In genomic region chr9:64731029-64731560, GRCm38 (mm10) we compare ENCODE assay signal across 22 mouse cellular contexts. TPM values are rescaled to one million over a fixed set of nuclear protein-coding genes. Genes with fewer than 3 reads are reported as not detected.
DNase-seq lines count a peak whose midpoint lies in the region; ATAC-seq and TF ChIP-seq lines count a peak whose summit lies in the region.
"Had no signal": no experiment of that assay in that cellular context is flagged by ENCODE, and none has a peak within 500 bp of the region (broad histone marks: within the 10 kb centered on the region; RNA-seq: fewer than 3 reads in every experiment).

No protein-coding gene starts in this region.

- H3K4me1 ChIP-seq in kidney, adult 2 months (ENCODE audit: control insufficient read depth, insufficient read depth, low read length), result peaks cover 15% of the 10 kb centered on the region
- no peaks in the 10 kb centered on the region for H3K4me1 ChIP-seq in lung, embryonic 14.5 days (ENCODE audit: insufficient read depth)
- peaks cover 6 to 14% of the 10 kb centered on the region in 2 experiments; a peak in 3 of 4 replicates for H3K4me1 ChIP-seq in MEL (ENCODE audit: control insufficient read depth in 1 of 2, insufficient read depth in 2 of 2, low read length in 2 of 2)

- TF ChIP-seq POLR2A in kidney, adult 2 months (IDR thresholded peaks at IDR 0.05; ENCODE audit: low read depth, low read length), result no peak
- no peak for TF ChIP-seq POLR2A in MEL (IDR thresholded peaks at IDR 0.05; ENCODE audit: control insufficient read depth in 1 of 2, insufficient read depth in 1 of 2, low read depth in 1 of 2, low read length in 2 of 2, poor library complexity in 1 of 2)

- H3K27ac ChIP-seq in kidney, adult 2 months (ENCODE audit: insufficient read depth, low read depth, low read length), result peak overlapping the region; percentile 16; the same call in 1 of the 2 replicates
- peak overlapping the region; percentile 36; the same call in 1 of the 2 replicates for H3K27ac ChIP-seq in lung, embryonic 14.5 days (ENCODE audit: low read depth)
- no peak overlapping the region for H3K27ac ChIP-seq in MEL (ENCODE audit: control insufficient read depth, low read depth, low read length)
- H3K27ac ChIP-seq in left cerebral cortex, adult 2 months, result no peak overlapping the region
- H3K27ac ChIP-seq: embryonic facial prominence, embryonic 12.5 days; forebrain, embryonic 15.5 days; heart, embryonic 10.5 days; hindbrain, embryonic 13.5 days; hindbrain, postnatal 0 days had no signal

- peaks cover 24% of the 10 kb centered on the region for H3K79me2 ChIP-seq in MEL (ENCODE audit: control insufficient read depth, insufficient read depth, low read length, poor library complexity)

- no peak for TF ChIP-seq CTCF in kidney, adult 2 months (conservative IDR thresholded peaks at IDR 0.05; ENCODE audit: insufficient read depth, insufficient read length, low read depth, low read length)
- TF ChIP-seq CTCF in lung, embryonic 14.5 days (IDR thresholded peaks at IDR 0.05; ENCODE audit: low read depth), result no peak
- TF ChIP-seq CTCF in MEL (IDR thresholded peaks at IDR 0.05 in 2 of 3, conservative IDR thresholded peaks at IDR 0.05 in 1 of 3; ENCODE audit: control insufficient read depth in 1 of 3, insufficient read depth in 1 of 3, low read depth in 2 of 3, low read length in 3 of 3, poor library complexity in 1 of 3, severe bottlenecking in 1 of 3), result no peak
- no peak for TF ChIP-seq CTCF in left cerebral cortex, adult 2 months (IDR thresholded peaks at IDR 0.05)

- H3K27me3 ChIP-seq in kidney, adult 2 months (replicated peaks; ENCODE audit: control insufficient read depth, insufficient read depth, low read length), result no peaks in the 10 kb centered on the region
- no peaks in the 10 kb centered on the region for H3K27me3 ChIP-seq in lung, embryonic 14.5 days (ENCODE audit: insufficient read depth, low read length)
- no peaks in the 10 kb centered on the region for H3K27me3 ChIP-seq in MEL (ENCODE audit: control insufficient read depth in 1 of 2, insufficient read depth in 2 of 2, low read length in 2 of 2)
- H3K27me3 ChIP-seq: embryonic facial prominence, embryonic 12.5 days; forebrain, embryonic 15.5 days; hindbrain, embryonic 13.5 days had no signal

- no peak overlapping the region for H3K4me2 ChIP-seq in lung, embryonic 14.5 days
- H3K4me2 ChIP-seq: embryonic facial prominence, embryonic 12.5 days; forebrain, embryonic 15.5 days; hindbrain, embryonic 13.5 days had no signal

- H3K9me3 ChIP-seq in lung, embryonic 14.5 days (ENCODE audit: low read depth, low read length), result no peaks in the 10 kb centered on the region
- no peaks in the 10 kb centered on the region for H3K9me3 ChIP-seq in MEL (replicated peaks; ENCODE audit: insufficient read depth, low read length)
- H3K9me3 ChIP-seq: embryonic facial prominence, embryonic 12.5 days; forebrain, embryonic 15.5 days; heart, embryonic 10.5 days; hindbrain, embryonic 13.5 days had no signal

- TF ChIP-seq EP300 in MEL (IDR thresholded peaks at IDR 0.05; ENCODE audit: low read depth in 1 of 2, low read length in 2 of 2), result peak in 1 of 2 experiments; percentile 33; a peak in 1 of 4 replicates

- peak; percentile 11 for DNase-seq in adrenal gland, adult 2 months
- no peak for DNase-seq in adrenal gland, postnatal 14 days
- DNase-seq in kidney, adult 2 months, result no peak
- no peak for DNase-seq in kidney, postnatal 10 days
- no peak for DNase-seq in lung, embryonic 14.5 days
- no peak for DNase-seq in lung, adult 18-20 months
- peak; percentile 32 for DNase-seq in MEL (ENCODE audit: low read depth, low spot score)
- no peak for DNase-seq in left cerebral cortex, adult 2 months (ENCODE audit: extremely low spot score in 1 of 2, low spot score in 2 of 2)
- DNase-seq: adrenal gland, adult 8-10 months; B cell, adult 2 months; cerebellum, adult 11 months; cerebellum, adult 8-10 months; cerebellum, postnatal 14 days; gastrocnemius, postnatal 36 days; heart, adult 11 months; heart, postnatal 10 days had no signal

- H3K36me3 ChIP-seq in kidney, adult 2 months (ENCODE audit: control insufficient read depth, insufficient read depth, low read length), result peaks cover 3% of the 10 kb centered on the region; the same call in 1 of the 2 replicates
- peaks cover 20% of the 10 kb centered on the region; the same call in 1 of the 2 replicates for H3K36me3 ChIP-seq in lung, embryonic 14.5 days (ENCODE audit: insufficient read depth)
- H3K36me3 ChIP-seq in MEL (ENCODE audit: control insufficient read depth in 1 of 2, insufficient read depth in 2 of 2, low read length in 2 of 2), result peaks cover 8 to 28% of the 10 kb centered on the region in 2 experiments

- WGBS in kidney, adult 2 months, result 66% methylated on average over 3 of the region's 3 CpGs
- WGBS in lung, embryonic 14.5 days, result 82% methylated on average over 3 of the region's 3 CpGs

- intact Hi-C loops in left cerebral cortex, adult 2 months (cut with DNase I), result loop anchor here (10.0 kb wide), 1 partner anchor 556 kb away; the partner anchor contains the start of genes Rpl4, Snapc5 and Zwilch

- no peak for ATAC-seq in lung, embryonic 14.5 days (ENCODE audit: insufficient read depth)
- ATAC-seq: CD4-positive, CD25-positive, alpha-beta regulatory T cell, adult 4 months; forebrain, embryonic 15.5 days; hindbrain, postnatal 0 days had no signal

- no peak overlapping the region for H3K4me3 ChIP-seq in kidney, adult 2 months (ENCODE audit: insufficient read depth, low read depth, low read length)
- H3K4me3 ChIP-seq in lung, embryonic 14.5 days (ENCODE audit: low read depth, low read length), result no peak overlapping the region
- no peak overlapping the region for H3K4me3 ChIP-seq in MEL (ENCODE audit: control insufficient read depth in 1 of 2, insufficient read depth in 1 of 2, low read depth in 2 of 2, low read length in 2 of 2)
- H3K4me3 ChIP-seq in left cerebral cortex, adult 2 months, result no peak overlapping the region
- H3K4me3 ChIP-seq: embryonic facial prominence, embryonic 12.5 days; forebrain, embryonic 15.5 days; heart, embryonic 10.5 days; hindbrain, embryonic 13.5 days had no signal

- no peak for TF ChIP-seq RAD21 in MEL (IDR thresholded peaks at IDR 0.05; ENCODE audit: low read depth, low read length)

- no peak overlapping the region for H3K9ac ChIP-seq in lung, embryonic 14.5 days
- no peak overlapping the region for H3K9ac ChIP-seq in MEL (ENCODE audit: control insufficient read depth, low read depth, low read length, poor library complexity, severe bottlenecking)
- H3K9ac ChIP-seq: embryonic facial prominence, embryonic 12.5 days; forebrain, embryonic 15.5 days; hindbrain, embryonic 13.5 days had no signal

TF ChIP-seq in MEL, 35 proteins besides CTCF, POLR2A, EP300 and RAD21:
- TF ChIP-seq MAFK (IDR thresholded peaks at IDR 0.05; ENCODE audit: borderline replicate concordance, low read depth, low read length) (peak; percentile 90; the same call in 1 of the 2 replicates), GATA1 (IDR thresholded peaks at IDR 0.05; ENCODE audit: low read depth, low read length) (peak; percentile 52; the same call in 1 of the 2 replicates), ETS1 (IDR thresholded peaks at IDR 0.05; ENCODE audit: low read depth, low read length) (peak; percentile 49; the same call in 1 of the 2 replicates), CHD1 (IDR thresholded peaks at IDR 0.05; ENCODE audit: low read depth, low read length) (no peak), USF2 (IDR thresholded peaks at IDR 0.05; ENCODE audit: borderline replicate concordance in 1 of 2, insufficient read depth in 1 of 2, low read depth in 1 of 2, low read length in 2 of 2) (no peak), BHLHE40 (IDR thresholded peaks at IDR 0.05; ENCODE audit: borderline replicate concordance, low read depth, low read length) (no peak)

RNA-seq across cellular contexts. Expression of gene Rab11a, which starts 6.5 kb away (rescaled TPM):
- total RNA-seq in adrenal gland, adult 2 months (2021), result 100 to 1,000 TPM; 230 to 291 TPM
- polyA plus RNA-seq in adrenal gland, adult 2 months (2012; rRNA removed), result 60.7 and 74.6 TPM in 2 replicates
- 226 and 237 TPM in 2 replicates for total RNA-seq in adrenal gland, postnatal 14 days (2021)
- polyA plus RNA-seq in kidney, adult 2 months (2012; rRNA removed), result 124 and 188 TPM in 2 replicates
- 327 and 330 TPM in 2 replicates for polyA plus RNA-seq in lung, embryonic 14.5 days (2014; fragmentation: Nextera tagmentation; extraction: Ambion mirVana)
- 93.7 and 114 TPM in 2 replicates for total RNA-seq in MEL (2012; rRNA removed)
- 100 to 1,000 TPM in 1 of 2 experiments, not detected in 1; 212 TPM for polyA plus RNA-seq in MEL (2012; ENCODE audit: insufficient read depth in 1 of 2, insufficient read length in 2 of 2, low read depth in 1 of 2, low replicate concordance in 2 of 2, missing spikeins in 1 of 2)
- 100 to 1,000 TPM; 232 to 250 TPM for total RNA-seq in left cerebral cortex, adult 2 months (2021)

Comparison
In these comparisons a context has a peak if more than half of its experiments do, and no peak if none do; other contexts are left out.
1. DNase-seq: peak in adrenal gland, adult 2 months (single experiment) and MEL (single experiment); none in adrenal gland, postnatal 14 days (single experiment), kidney, adult 2 months (single experiment), kidney, postnatal 10 days (single experiment), lung, embryonic 14.5 days (single experiment), lung, adult 18-20 months (0 of 2) and left cerebral cortex, adult 2 months (0 of 2).
2. H3K27ac ChIP-seq: peak in kidney, adult 2 months (single experiment) and lung, embryonic 14.5 days (single experiment); none in MEL (single experiment) and left cerebral cortex, adult 2 months (single experiment).